ENCODE assay signal across 7 mouse cellular contexts in genomic region chr19:45058113-45058839, GRCm38 (mm10). TPM values are rescaled to one million over a fixed set of nuclear protein-coding genes. Genes with fewer than 3 reads are reported as not detected.
DNase-seq lines count a peak whose midpoint lies in the region; ATAC-seq lines count a peak whose summit lies in the region.

No protein-coding gene starts in this region.

- peak overlapping the region; percentile 74 for H3K9ac ChIP-seq in intestine, embryonic 15.5 days

- H3K4me3 ChIP-seq in intestine, embryonic 15.5 days (replicated peaks): peak overlapping the region; percentile 52
- peak overlapping the region; percentile 66 for H3K4me3 ChIP-seq in midbrain, embryonic 10.5 days

- H3K4me2 ChIP-seq in intestine, embryonic 15.5 days (replicated peaks): peak overlapping the region; percentile 78

- under 1% methylated on average over 34 of the region's 34 CpGs for WGBS in intestine, embryonic 15.5 days
- under 1% methylated on average over 34 of the region's 34 CpGs for WGBS in midbrain, embryonic 10.5 days

- no peaks in the 10 kb centered on the region; the same call in 1 of the 2 replicates for H3K27me3 ChIP-seq in intestine, embryonic 15.5 days (replicated peaks)
- H3K27me3 ChIP-seq in midbrain, embryonic 10.5 days (ENCODE audit: low read depth, poor library complexity, severe bottlenecking): peaks cover 12% of the 10 kb centered on the region; the same call in 1 of the 2 replicates

- H3K27ac ChIP-seq in intestine, embryonic 15.5 days: peak overlapping the region; percentile 98
- H3K27ac ChIP-seq in midbrain, embryonic 10.5 days (replicated peaks): peak overlapping the region; percentile 92

- peaks cover 11% of the 10 kb centered on the region; the same call in 1 of the 2 replicates for H3K4me1 ChIP-seq in intestine, embryonic 15.5 days (replicated peaks)
- peaks cover 37% of the 10 kb centered on the region for H3K4me1 ChIP-seq in midbrain, embryonic 10.5 days

- H3K36me3 ChIP-seq in intestine, embryonic 15.5 days: 0 out of 2 replicates have a peak, but pooled peaks cover 2% of the 10 kb centered on the region
- H3K36me3 ChIP-seq in midbrain, embryonic 10.5 days: no peaks in the 10 kb centered on the region

- ATAC-seq in intestine, embryonic 15.5 days: peak; percentile 94

- intact Hi-C loops in gastrocnemius, postnatal 36 days (cut with DNase I): no loop called here
- intact Hi-C loops in left cerebral cortex, postnatal 25 days (cut with DNase I): loop anchor here (1.0 kb wide), 1 partner anchor 16 kb away; no protein-coding TSS in a partner anchor

- peak; percentile 82 to 84 for DNase-seq in adrenal gland, adult 18-20 months (ENCODE audit: low spot score in 2 of 2)
- peak; percentile 99 for DNase-seq in embryo, embryonic 11 days
- peak; percentile 88 to 91 for DNase-seq in gastrocnemius, postnatal 36 days
- peak; percentile 92 to 96 for DNase-seq in left cerebral cortex, postnatal 25 days (ENCODE audit: low spot score in 2 of 2)
- DNase-seq in midbrain, embryonic 10.5 days (ENCODE audit: low spot score): peak; percentile 98
- peak; percentile 85 for DNase-seq in right cerebral cortex, postnatal 4 days

- H3K9me3 ChIP-seq in intestine, embryonic 15.5 days: no peaks in the 10 kb centered on the region
- H3K9me3 ChIP-seq in midbrain, embryonic 10.5 days (replicated peaks): no peaks in the 10 kb centered on the region

RNA-seq across cellular contexts. Expression of gene Sfxn3, which starts 11.0 kb away (rescaled TPM):
- total RNA-seq in adrenal gland, adult 18-20 months (2021): 10 to 100 TPM; 50.1 to 51.8 TPM
- total RNA-seq in gastrocnemius, postnatal 36 days (2021): 10 to 100 TPM; 17.8 to 19.8 TPM
- 19.0 and 19.4 TPM in 2 replicates for polyA plus RNA-seq in intestine, embryonic 15.5 days (2015; fragmentation: Nextera tagmentation; extraction: Ambion mirVana)
- total RNA-seq in left cerebral cortex, postnatal 25 days (2021): 100 to 1,000 TPM; 107 to 129 TPM
- 8.3 and 15.3 TPM in 2 replicates for polyA plus RNA-seq in midbrain, embryonic 10.5 days (2016; fragmentation: Nextera tagmentation; extraction: Ambion mirVana)

RNA-seq across cellular contexts. Expression of gene Pdzd7, which starts 12.8 kb away (rescaled TPM):
- under 1 TPM; 0.13 to 0.48 TPM for total RNA-seq in adrenal gland, adult 18-20 months (2021)
- total RNA-seq in gastrocnemius, postnatal 36 days (2021): 1 to 10 TPM; 5.1 to 5.7 TPM
- 0.40 and 0.43 TPM in 2 replicates for polyA plus RNA-seq in intestine, embryonic 15.5 days (2015; fragmentation: Nextera tagmentation; extraction: Ambion mirVana)
- 1 to 10 TPM; 4.2 to 4.6 TPM for total RNA-seq in left cerebral cortex, postnatal 25 days (2021)
- 0.19 and 0.34 TPM in 2 replicates for polyA plus RNA-seq in midbrain, embryonic 10.5 days (2016; fragmentation: Nextera tagmentation; extraction: Ambion mirVana)

RNA-seq across cellular contexts. Expression of gene Kazald1, which starts 16.8 kb away (rescaled TPM):
- 1 to 10 TPM; 5.2 to 7.4 TPM for total RNA-seq in adrenal gland, adult 18-20 months (2021)
- 1 to 10 TPM; 3.9 to 7.8 TPM for total RNA-seq in gastrocnemius, postnatal 36 days (2021)
- 1.5 and 1.8 TPM in 2 replicates for polyA plus RNA-seq in intestine, embryonic 15.5 days (2015; fragmentation: Nextera tagmentation; extraction: Ambion mirVana)
- total RNA-seq in left cerebral cortex, postnatal 25 days (2021): 1 to 10 TPM; 1.9 to 2.2 TPM
- 0.38 and 0.39 TPM in 2 replicates for polyA plus RNA-seq in midbrain, embryonic 10.5 days (2016; fragmentation: Nextera tagmentation; extraction: Ambion mirVana)

RNA-seq across cellular contexts. Expression of gene Lzts2, which starts 44.1 kb away (rescaled TPM):
- 10 to 100 TPM; 70.6 to 72.7 TPM for total RNA-seq in adrenal gland, adult 18-20 months (2021)
- total RNA-seq in gastrocnemius, postnatal 36 days (2021): 10 to 100 TPM; 19.3 to 20.1 TPM
- polyA plus RNA-seq in intestine, embryonic 15.5 days (2015; fragmentation: Nextera tagmentation; extraction: Ambion mirVana): 56.9 and 63.2 TPM in 2 replicates
- total RNA-seq in left cerebral cortex, postnatal 25 days (2021): 10 to 100 TPM; 30.8 to 32.2 TPM
- 55.1 and 58.4 TPM in 2 replicates for polyA plus RNA-seq in midbrain, embryonic 10.5 days (2016; fragmentation: Nextera tagmentation; extraction: Ambion mirVana)

RNA-seq across cellular contexts. Expression of gene Mrpl43, which starts 52.0 kb away (rescaled TPM):
- total RNA-seq in adrenal gland, adult 18-20 months (2021): 10 to 100 TPM; 45.2 to 48.3 TPM
- 10 to 100 TPM; 33.7 to 35.1 TPM for total RNA-seq in gastrocnemius, postnatal 36 days (2021)
- 73.8 and 76.7 TPM in 2 replicates for polyA plus RNA-seq in intestine, embryonic 15.5 days (2015; fragmentation: Nextera tagmentation; extraction: Ambion mirVana)
- 10 to 100 TPM; 40.2 to 44.2 TPM for total RNA-seq in left cerebral cortex, postnatal 25 days (2021)
- 71.6 and 72.9 TPM in 2 replicates for polyA plus RNA-seq in midbrain, embryonic 10.5 days (2016; fragmentation: Nextera tagmentation; extraction: Ambion mirVana)

Comparison
In these comparisons a context has a peak if more than half of its experiments do, and no peak if none do; other contexts are left out.
1. Peak in every context shown above with its lines: DNase-seq, ATAC-seq, H3K4me3 ChIP-seq and H3K27ac ChIP-seq.